Mouse (Mus musculus): ENCODE data around the gene Cracr2b. TPM values are rescaled to one million over a fixed set of nuclear protein-coding genes. Genes with fewer than 3 reads are reported as not detected.

Cracr2b gene
- polyA plus RNA-seq (2014; fragmentation: Nextera tagmentation; extraction: Ambion mirVana), result 3.8 and 4.6 TPM in 2 replicates

GRCm38 (mm10) chr7:141460391-141461113 is at the start of gene Cracr2b:
Cracr2b (plus strand) TSS chr7:141461094.
- peak within 1 kb of the TSS; percentile 56 for H3K4me2 ChIP-seq (ENCODE audit: low read length)
- peak within 1 kb of the TSS; percentile 47; the same call in 1 of the 2 replicates for H3K9ac ChIP-seq (replicated peaks; ENCODE audit: low read length)
- 74% methylated on average over 15 of the region's 15 CpGs for WGBS
- peak within 1 kb of the TSS; percentile 31 for H3K4me3 ChIP-seq (replicated peaks; ENCODE audit: low read depth, low read length)
- H3K4me1 ChIP-seq (ENCODE audit: control insufficient read depth, insufficient read depth, low read length), result peaks cover 11% of the 10 kb centered on the region; the same call in 1 of the 2 replicates
- DNase-seq, result no peak
- H3K9me3 ChIP-seq (ENCODE audit: control insufficient read depth, low read length), result no peaks in the 10 kb centered on the region
- peaks cover 56% of the 10 kb centered on the region for H3K27me3 ChIP-seq (ENCODE audit: control insufficient read depth, insufficient read depth, low read length)
- peaks cover 13% of the 10 kb centered on the region for H3K36me3 ChIP-seq (ENCODE audit: control insufficient read depth, insufficient read depth, low read length)
- H3K27ac ChIP-seq (replicated peaks; ENCODE audit: low read depth, low read length), result 0 out of 2 replicates have a peak within 1 kb of the TSS, but pooled peaks have one; percentile 13
- ATAC-seq (ENCODE audit: low FRiP score, low TSS enrichment), result no peak

- H3K4me2 ChIP-seq (ENCODE audit: low read length), result no peak overlapping the region
- peaks cover 10% of the 10 kb centered on the region for H3K4me1 ChIP-seq (ENCODE audit: control insufficient read depth, insufficient read depth, low read length)
- no peaks in the 10 kb centered on the region for H3K9me3 ChIP-seq (ENCODE audit: control insufficient read depth, low read length)
- 89% methylated on average over 1 of the region's 1 CpGs for WGBS
- no peak for ATAC-seq (ENCODE audit: low FRiP score, low TSS enrichment)
- H3K27ac ChIP-seq (replicated peaks; ENCODE audit: low read depth, low read length), result no peak overlapping the region
- no peak for DNase-seq
- no peak overlapping the region for H3K4me3 ChIP-seq (replicated peaks; ENCODE audit: low read depth, low read length)
- H3K9ac ChIP-seq (replicated peaks; ENCODE audit: low read length), result no peak overlapping the region
- H3K27me3 ChIP-seq (ENCODE audit: control insufficient read depth, insufficient read depth, low read length), result no peaks in the 10 kb centered on the region
- peaks cover 22% of the 10 kb centered on the region for H3K36me3 ChIP-seq (ENCODE audit: control insufficient read depth, insufficient read depth, low read length)
Observed at GRCm38 (mm10) chr7:141411667-141412066, 49.2 kb upstream of the Cracr2b start.

GRCm38 (mm10) chr7:141413331-141413730 is 47.6 kb upstream of the Cracr2b start:
- no peaks in the 10 kb centered on the region for H3K9me3 ChIP-seq (ENCODE audit: control insufficient read depth, low read length)
- peaks cover 16% of the 10 kb centered on the region for H3K36me3 ChIP-seq (ENCODE audit: control insufficient read depth, insufficient read depth, low read length)
- peak overlapping the region; percentile 83 for H3K27ac ChIP-seq (replicated peaks; ENCODE audit: low read depth, low read length)
- H3K4me3 ChIP-seq (replicated peaks; ENCODE audit: low read depth, low read length), result peak overlapping the region; percentile 66
- H3K4me2 ChIP-seq (ENCODE audit: low read length), result peak overlapping the region; percentile 91
- H3K4me1 ChIP-seq (ENCODE audit: control insufficient read depth, insufficient read depth, low read length), result peaks cover 10% of the 10 kb centered on the region
- WGBS, result 4% methylated on average over 16 of the region's 16 CpGs
- DNase-seq, result peak; percentile 47
- peak overlapping the region; percentile 76 for H3K9ac ChIP-seq (replicated peaks; ENCODE audit: low read length)
- ATAC-seq (ENCODE audit: low FRiP score, low TSS enrichment), result peak; percentile 26
- no peaks in the 10 kb centered on the region for H3K27me3 ChIP-seq (ENCODE audit: control insufficient read depth, insufficient read depth, low read length)

GRCm38 (mm10) chr7:141413809-141414584 is 46.9 kb upstream of the Cracr2b start, which contains the start of gene Gatd1:
Gatd1 (minus strand) TSS chr7:141414136.
- H3K27ac ChIP-seq (replicated peaks; ENCODE audit: low read depth, low read length), result peak within 1 kb of the TSS; percentile 83

GRCm38 (mm10) chr7:141416144-141416841 is 44.6 kb upstream of the Cracr2b start:
- Histone ChIP-seq H3K27me3 (ENCODE audit: control insufficient read depth, insufficient read depth, low read length) (no peaks in the 10 kb centered on the region), H3K4me2 (ENCODE audit: low read length) (no peak overlapping the region), H3K9me3 (ENCODE audit: control insufficient read depth, low read length) (no peaks in the 10 kb centered on the region), H3K9ac (replicated peaks; ENCODE audit: low read length) (no peak overlapping the region), H3K4me1 (ENCODE audit: control insufficient read depth, insufficient read depth, low read length) (peaks cover 10% of the 10 kb centered on the region), H3K4me3 (replicated peaks; ENCODE audit: low read depth, low read length) (no peak overlapping the region), H3K27ac (replicated peaks; ENCODE audit: low read depth, low read length) (no peak overlapping the region), H3K36me3 (ENCODE audit: control insufficient read depth, insufficient read depth, low read length) (no peaks in the 10 kb centered on the region)
- DNase-seq (no peak), ATAC-seq (ENCODE audit: low FRiP score, low TSS enrichment) (no peak)
- 80% methylated on average over 6 of the region's 6 CpGs for WGBS

More at GRCm38 (mm10) chr7:141413809-141414584, 46.9 kb upstream of the Cracr2b start, which contains the start of gene Gatd1:
- Histone ChIP-seq H3K27me3 (ENCODE audit: control insufficient read depth, insufficient read depth, low read length) (no peaks in the 10 kb centered on the region), H3K9ac (replicated peaks; ENCODE audit: low read length) (peak within 1 kb of the TSS; percentile 76), H3K4me3 (replicated peaks; ENCODE audit: low read depth, low read length) (peak within 1 kb of the TSS; percentile 66), H3K4me2 (ENCODE audit: low read length) (peak within 1 kb of the TSS; percentile 91), H3K36me3 (ENCODE audit: control insufficient read depth, insufficient read depth, low read length) (peaks cover 11% of the 10 kb centered on the region; the same call in 1 of the 2 replicates), H3K4me1 (ENCODE audit: control insufficient read depth, insufficient read depth, low read length) (peaks cover 10% of the 10 kb centered on the region), H3K9me3 (ENCODE audit: control insufficient read depth, low read length) (no peaks in the 10 kb centered on the region)
- under 1% methylated on average over 51 of the region's 56 CpGs for WGBS
- peak; percentile 88 for ATAC-seq (ENCODE audit: low FRiP score, low TSS enrichment)
- peak; percentile 100 for DNase-seq

GRCm38 (mm10) chr7:141417731-141418681 is 42.9 kb upstream of the Cracr2b start:
- DNase-seq, result no peak

GRCm38 (mm10) chr7:141418970-141419369 is 41.9 kb upstream of the Cracr2b start:
- Histone ChIP-seq H3K36me3 (ENCODE audit: control insufficient read depth, insufficient read depth, low read length) (no peaks in the 10 kb centered on the region), H3K4me1 (ENCODE audit: control insufficient read depth, insufficient read depth, low read length) (peaks cover 4% of the 10 kb centered on the region; the same call in 1 of the 2 replicates), H3K9me3 (ENCODE audit: control insufficient read depth, low read length) (no peaks in the 10 kb centered on the region), H3K27ac (replicated peaks; ENCODE audit: low read depth, low read length) (no peak overlapping the region), H3K27me3 (ENCODE audit: control insufficient read depth, insufficient read depth, low read length) (no peaks in the 10 kb centered on the region), H3K9ac (replicated peaks; ENCODE audit: low read length) (no peak overlapping the region), H3K4me2 (ENCODE audit: low read length) (no peak overlapping the region), H3K4me3 (replicated peaks; ENCODE audit: low read depth, low read length) (no peak overlapping the region)
- peak; percentile 17 for DNase-seq
- no peak for ATAC-seq (ENCODE audit: low FRiP score, low TSS enrichment)
- 77% methylated on average over 7 of the region's 7 CpGs for WGBS

More at GRCm38 (mm10) chr7:141417731-141418681, 42.9 kb upstream of the Cracr2b start:
- Histone ChIP-seq H3K9ac (replicated peaks; ENCODE audit: low read length) (no peak overlapping the region), H3K4me2 (ENCODE audit: low read length) (no peak overlapping the region), H3K9me3 (ENCODE audit: control insufficient read depth, low read length) (no peaks in the 10 kb centered on the region), H3K27ac (replicated peaks; ENCODE audit: low read depth, low read length) (no peak overlapping the region), H3K4me1 (ENCODE audit: control insufficient read depth, insufficient read depth, low read length) (peaks cover 8% of the 10 kb centered on the region), H3K4me3 (replicated peaks; ENCODE audit: low read depth, low read length) (no peak overlapping the region), H3K27me3 (ENCODE audit: control insufficient read depth, insufficient read depth, low read length) (no peaks in the 10 kb centered on the region), H3K36me3 (ENCODE audit: control insufficient read depth, insufficient read depth, low read length) (no peaks in the 10 kb centered on the region)
- 69% methylated on average over 8 of the region's 8 CpGs for WGBS
- no peak for ATAC-seq (ENCODE audit: low FRiP score, low TSS enrichment)
